Mouse (Mus musculus) hindbrain, embryonic 14.5 days (tissue): ENCODE measurements around the gene Tmem139. TPM values are rescaled to one million over a fixed set of nuclear protein-coding genes. Genes with fewer than 3 reads are reported as not detected.

Experiments used
- ATAC-seq: fragments of 200-750 bp; cut with Nextera tagmentation; 2 replicates; pipeline ENCODE4 v1.8.0; 2017; ENCODE audit warnings: moderate number of reproducible peaks, mild to moderate bottlenecking, moderate TSS enrichment, moderate library complexity; ENCODE audit not compliant: low FRiP score
- DNase-seq: peaks from one replicate; pipeline ENCODE4 v3.0.0-alpha.2; 2015; ENCODE audit warnings: low spot score
- H3K27ac ChIP-seq: fragments of 300-500 bp; sonication (generic); 2 replicates; pipeline ENCODE4 v1.5.1; 2014; ENCODE audit warnings: mild to moderate bottlenecking, moderate library complexity
- H3K27me3 ChIP-seq: fragments of 300-500 bp; sonication (generic); 2 replicates; pipeline ENCODE4 v1.6.1; 2014; ENCODE audit warnings: mild to moderate bottlenecking, low read length, mixed read lengths; ENCODE audit not compliant: control insufficient read depth, insufficient read depth
- H3K36me3 ChIP-seq: fragments of 300-500 bp; sonication (generic); replicated peaks from 2 replicates; pipeline ENCODE4 v1.6.1; 2014; ENCODE audit not compliant: control insufficient read depth, insufficient read depth
- H3K4me1 ChIP-seq: fragments of 300-500 bp; sonication (generic); replicated peaks from 2 replicates; pipeline ENCODE4 v1.6.1; 2014; ENCODE audit warnings: antibody characterized with exemption, low read length, mixed read lengths; ENCODE audit not compliant: control insufficient read depth, insufficient read depth
- H3K4me2 ChIP-seq: fragments of 300-500 bp; sonication (generic); replicated peaks from 2 replicates; pipeline ENCODE4 v1.6.1; 2014; ENCODE audit warnings: mild to moderate bottlenecking, moderate library complexity
- H3K4me3 ChIP-seq: fragments of 300-500 bp; sonication (generic); replicated peaks from 2 replicates; pipeline ENCODE4 v1.5.1; 2014; ENCODE audit warnings: mild to moderate bottlenecking, low read length
- H3K9ac ChIP-seq: fragments of 300-500 bp; sonication (generic); 2 replicates; pipeline ENCODE4 v1.6.1; 2014
- H3K9me3 ChIP-seq: fragments of 300-500 bp; sonication (generic); 2 replicates; pipeline ENCODE4 v1.6.1; 2016; ENCODE audit warnings: low read length; ENCODE audit not compliant: control insufficient read depth
- WGBS: fragments of 180-500 bp; shearing (Covaris S2); extraction: QIAGEN DNeasy Blood & Tissue Kit; methylation state at CpG from one replicate; pipeline ENCODE4 v1.1.7; 2014; 5-methylcytosine and 5-hydroxymethylcytosine counted together
- polyA plus RNA-seq: library from polyadenylated mRNA; unstranded; fragments of >200 nt; fragmentation: Nextera tagmentation; extraction: Ambion mirVana; gene quantifications from 2 replicates; pipeline ENCODE4 v1.2.1, GENCODE M21; 2014

The Tmem139 gene
- polyA plus RNA-seq, 1 experiment from 2014 or later: not detected

- peak overlapping the region; percentile 73 for H3K4me3 ChIP-seq
- WGBS: under 1% methylated on average over 21 of the region's 21 CpGs
- ATAC-seq: no peak
- peaks cover 16% of the 10 kb centered on the region for H3K4me1 ChIP-seq
- no peak for DNase-seq
- H3K27me3 ChIP-seq: no peaks in the 10 kb centered on the region
- H3K27ac ChIP-seq: peak overlapping the region; percentile 89
- H3K9ac ChIP-seq: peak overlapping the region; percentile 85
- H3K36me3 ChIP-seq: peaks cover 35% of the 10 kb centered on the region
- H3K9me3 ChIP-seq: no peaks in the 10 kb centered on the region
- peak overlapping the region; percentile 85 for H3K4me2 ChIP-seq
These were observed 3.9 kb downstream of the Tmem139 start for GRCm38 (mm10) chr6:42265391-42266330.

DNA sequence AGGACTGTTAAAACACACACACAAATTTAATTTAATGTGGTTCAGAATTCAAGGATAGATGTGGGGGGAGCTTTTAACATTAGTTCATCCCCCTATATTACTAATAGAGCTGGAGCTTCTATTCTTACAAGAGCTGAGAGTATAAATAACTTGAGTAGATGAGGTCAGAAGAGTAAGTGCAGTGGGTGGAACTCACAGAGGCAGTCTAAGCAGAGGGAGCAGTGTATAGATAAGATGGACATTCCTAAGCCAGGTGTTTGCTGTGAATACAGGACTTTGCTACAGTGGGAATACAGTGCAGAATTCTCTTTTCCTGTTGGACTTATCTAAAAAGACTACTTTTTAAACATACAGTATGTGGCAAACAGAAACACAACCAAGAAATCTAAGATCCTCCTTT, 9.0 kb downstream of the Tmem139 start:
- Histone ChIP-seq H3K36me3 (peaks cover 81% of the 10 kb centered on the region), H3K4me2 (no peak overlapping the region), H3K4me3 (no peak overlapping the region), H3K4me1 (peaks cover 15% of the 10 kb centered on the region), H3K9ac (no peak overlapping the region), H3K9me3 (no peaks in the 10 kb centered on the region), H3K27ac (no peak overlapping the region), H3K27me3 (no peaks in the 10 kb centered on the region)
- no peak for DNase-seq
- ATAC-seq: no peak

GRCm38 (mm10) chr6:42276151-42276550, 14.4 kb downstream of the Tmem139 start:
- WGBS: 70% methylated on average over 2 of the region's 2 CpGs

GRCm38 (mm10) chr6:42282865-42283528, 21.2 kb downstream of the Tmem139 start:
- DNase-seq (no peak), ATAC-seq (no peak)
- Histone ChIP-seq H3K4me2 (no peak overlapping the region), H3K36me3 (peaks cover 90% of the 10 kb centered on the region), H3K9me3 (no peaks in the 10 kb centered on the region), H3K4me3 (no peak overlapping the region), H3K27me3 (no peaks in the 10 kb centered on the region), H3K9ac (no peak overlapping the region), H3K4me1 (no peaks in the 10 kb centered on the region), H3K27ac (no peak overlapping the region)
- WGBS: 83% methylated on average over 5 of the region's 5 CpGs

More at GRCm38 (mm10) chr6:42276151-42276550, 14.4 kb downstream of the Tmem139 start:
- DNase-seq (no peak), ATAC-seq (no peak)
- no peak overlapping the region for H3K4me2 ChIP-seq
- H3K9me3 ChIP-seq: no peaks in the 10 kb centered on the region
- H3K27ac ChIP-seq: no peak overlapping the region
- no peaks in the 10 kb centered on the region for H3K4me1 ChIP-seq
- no peak overlapping the region for H3K9ac ChIP-seq
- H3K4me3 ChIP-seq: no peak overlapping the region
- H3K27me3 ChIP-seq: no peaks in the 10 kb centered on the region
- peaks cover 93% of the 10 kb centered on the region for H3K36me3 ChIP-seq

DNA sequence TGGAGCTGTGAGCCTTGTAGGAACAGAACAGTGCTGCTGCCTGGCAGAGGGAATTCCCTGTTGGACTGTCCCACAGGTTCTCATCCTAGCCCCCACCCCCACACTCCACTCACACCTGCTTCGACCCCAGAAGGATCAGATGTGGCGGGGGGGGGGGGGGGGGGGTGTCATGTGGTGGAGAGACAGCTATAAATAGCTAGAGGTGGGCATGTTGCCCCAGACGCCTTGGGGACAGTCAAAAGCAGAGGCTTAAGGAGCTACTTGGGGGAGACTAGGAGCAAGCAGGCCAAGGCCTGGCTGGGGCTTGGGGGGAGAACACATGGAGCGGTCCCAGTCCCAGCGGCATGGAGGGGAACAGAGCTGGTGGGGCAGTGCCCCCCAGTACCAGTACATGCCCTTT, 24.7 kb downstream of the Tmem139 start, which contains the start of gene Clcn1:
Clcn1 (plus strand) TSS at position 238 of the 400 bp plus-strand sequence.
- no peak within 1 kb of the TSS for H3K4me2 ChIP-seq

GRCm38 (mm10) chr6:42287562-42287961, 25.8 kb downstream of the Tmem139 start:
- H3K36me3 ChIP-seq: peaks cover 73% of the 10 kb centered on the region
- DNase-seq (no peak), ATAC-seq (no peak)
- no peak overlapping the region for H3K4me3 ChIP-seq
- no peak overlapping the region for H3K9ac ChIP-seq
- no peak overlapping the region for H3K27ac ChIP-seq
- no peaks in the 10 kb centered on the region for H3K4me1 ChIP-seq
- no peaks in the 10 kb centered on the region for H3K9me3 ChIP-seq
- H3K27me3 ChIP-seq: no peaks in the 10 kb centered on the region
- no peak overlapping the region for H3K4me2 ChIP-seq

More for the DNA sequence above, 24.7 kb downstream of the Tmem139 start, which contains the start of gene Clcn1:
- ATAC-seq (peak; percentile 59; the same call in 1 of the 2 replicates), DNase-seq (no peak)
- Histone ChIP-seq H3K4me1 (no peaks in the 10 kb centered on the region), H3K9ac (no peak within 1 kb of the TSS), H3K27ac (no peak within 1 kb of the TSS), H3K4me3 (no peak within 1 kb of the TSS), H3K27me3 (no peaks in the 10 kb centered on the region), H3K9me3 (no peaks in the 10 kb centered on the region), H3K36me3 (peaks cover 74% of the 10 kb centered on the region)
- 89% methylated on average over 4 of the region's 5 CpGs for WGBS

GRCm38 (mm10) chr6:42293327-42293726, 31.6 kb downstream of the Tmem139 start:
- H3K27me3 ChIP-seq: no peaks in the 10 kb centered on the region
- no peaks in the 10 kb centered on the region for H3K4me1 ChIP-seq
- H3K27ac ChIP-seq: no peak overlapping the region
- H3K4me3 ChIP-seq: no peak overlapping the region
- DNase-seq: no peak
- no peak overlapping the region for H3K9ac ChIP-seq
- peaks cover 74% of the 10 kb centered on the region for H3K36me3 ChIP-seq
- H3K4me2 ChIP-seq: no peak overlapping the region
- WGBS: 93% methylated on average over 6 of the region's 6 CpGs
- no peaks in the 10 kb centered on the region for H3K9me3 ChIP-seq
- ATAC-seq: no peak

DNA sequence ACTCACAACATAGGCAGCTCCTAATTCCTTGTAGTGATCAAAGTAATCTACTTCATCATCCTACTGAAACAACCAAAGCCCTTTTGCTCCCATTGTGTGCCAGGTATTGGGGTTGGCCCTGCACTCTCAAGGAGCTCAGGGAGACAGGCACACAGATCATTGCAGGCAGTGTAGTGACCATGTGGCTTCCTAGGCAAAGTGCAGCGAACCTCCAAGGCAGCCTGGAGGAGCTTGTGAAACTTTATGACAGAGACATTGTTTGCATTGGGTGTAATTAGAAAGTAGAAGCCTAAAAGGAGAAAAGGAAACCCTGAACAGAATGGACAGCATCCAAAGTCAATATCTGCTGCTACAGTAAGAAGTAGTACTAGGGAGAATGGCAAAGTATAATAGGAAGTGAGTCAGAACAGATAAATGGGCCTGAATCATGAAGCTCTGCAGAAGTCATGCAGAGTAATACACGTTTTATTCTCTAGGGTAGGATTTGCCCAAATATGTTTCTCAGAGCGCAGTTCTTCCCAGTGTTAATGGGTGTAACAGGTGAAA, 33.9 kb downstream of the Tmem139 start:
- Histone ChIP-seq H3K4me2 (no peak overlapping the region), H3K4me3 (no peak overlapping the region), H3K27me3 (no peaks in the 10 kb centered on the region), H3K27ac (no peak overlapping the region), H3K9ac (no peak overlapping the region), H3K36me3 (peaks cover 87% of the 10 kb centered on the region), H3K9me3 (no peaks in the 10 kb centered on the region), H3K4me1 (no peaks in the 10 kb centered on the region)
- no peak for ATAC-seq
- 87% methylated on average over 3 of the region's 3 CpGs for WGBS
- no peak for DNase-seq

DNA sequence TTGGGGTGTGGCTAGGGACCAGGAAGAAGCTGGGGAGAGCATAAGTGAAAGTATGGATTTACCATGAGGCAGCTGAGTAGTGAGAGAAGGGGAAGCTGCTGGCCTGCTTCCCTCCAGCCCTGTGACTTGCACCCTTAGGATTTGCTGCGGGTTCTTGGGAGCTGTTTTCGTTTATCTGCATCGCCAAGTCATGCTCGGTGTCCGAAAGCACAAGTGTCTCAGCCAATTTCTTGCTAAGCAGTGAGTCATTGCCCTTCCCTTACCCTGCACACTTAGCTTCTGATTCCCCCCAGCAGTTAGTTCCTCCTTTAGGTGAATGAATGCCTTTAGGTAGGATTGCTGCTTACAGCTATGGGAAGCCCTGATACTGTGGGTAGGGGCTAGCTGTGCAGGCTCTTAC, 37.6 kb downstream of the Tmem139 start:
- Histone ChIP-seq H3K9ac (no peak overlapping the region), H3K9me3 (no peaks in the 10 kb centered on the region), H3K4me2 (no peak overlapping the region), H3K4me1 (no peaks in the 10 kb centered on the region), H3K27me3 (no peaks in the 10 kb centered on the region), H3K4me3 (no peak overlapping the region), H3K27ac (no peak overlapping the region), H3K36me3 (peaks cover 68% of the 10 kb centered on the region)
- 97% methylated on average over 5 of the region's 5 CpGs for WGBS
- no peak for ATAC-seq
- DNase-seq: no peak
